Mouse (Mus musculus) C2C12 (cell line): ENCODE results near the gene Mbtps2.

ENCODE experiments used
- CEBPB ChIP-seq: IDR thresholded peaks from one replicate; pipeline ENCODE4 v1.6.1; 2011; ENCODE audit warnings: low read depth, mild to moderate bottlenecking, control low read depth, moderate library complexity
- CTCF ChIP-seq: IDR thresholded peaks from one replicate; pipeline ENCODE4 v1.5.1; 2011; ENCODE audit not compliant: control insufficient read depth, insufficient read depth, insufficient read length
- MAX ChIP-seq: IDR thresholded peaks from one replicate; pipeline ENCODE4 v1.6.1; 2011; ENCODE audit warnings: mild to moderate bottlenecking, control low read depth

DNA sequence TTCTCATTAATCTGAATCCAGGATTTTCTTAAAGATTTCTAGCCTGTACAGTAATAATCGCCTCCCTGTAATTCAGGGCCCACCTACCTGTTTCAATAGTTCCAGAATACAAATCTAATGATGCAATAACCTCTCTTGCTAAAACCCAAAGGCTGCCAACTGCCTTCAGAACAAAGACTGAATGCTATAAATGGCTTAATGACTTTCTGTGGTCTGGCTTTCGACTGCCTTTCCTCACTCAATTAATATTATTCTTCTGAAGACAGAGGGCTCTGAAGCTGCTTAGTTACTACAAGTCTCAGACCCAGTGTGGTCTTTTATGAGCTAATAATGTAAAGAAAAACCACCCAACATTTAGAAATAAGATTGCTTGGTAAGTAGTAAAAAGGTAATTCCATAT, 96.6 kb downstream of the Mbtps2 start:
- TF ChIP-seq CEBPB (no peak), CTCF (no peak), MAX (no peak)
